Mouse (Mus musculus): ENCODE results near the gene Rcc1l. TPM values are rescaled to one million over a fixed set of nuclear protein-coding genes. Genes with fewer than 3 reads are reported as not detected.

Gene Rcc1l
- polyA plus RNA-seq, 1 experiment from 2014 or later: 35.2 TPM

DNA sequence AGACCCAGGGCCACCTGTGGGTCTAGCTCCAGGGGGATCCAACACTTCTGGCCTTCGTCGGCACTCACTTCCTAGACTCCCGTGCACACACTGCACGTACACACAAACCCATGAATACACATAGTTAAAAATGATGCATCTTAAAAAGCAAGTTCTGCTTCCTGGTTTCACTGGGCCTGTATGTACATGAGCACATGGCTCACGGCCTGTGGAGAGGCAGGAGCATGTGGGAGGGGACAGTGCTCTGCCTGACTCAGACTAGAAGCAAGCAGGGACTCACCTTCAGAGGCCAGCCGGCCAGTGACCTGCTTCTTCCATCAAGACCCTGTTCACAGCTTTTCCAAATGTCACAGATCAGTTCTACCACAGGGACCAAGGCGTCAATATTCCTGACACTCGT is 17.1 kb upstream of the Rcc1l start:
- Histone ChIP-seq H3K27me3 (ENCODE audit: control insufficient read depth, insufficient read depth, low read length) (no peaks in the 10 kb centered on the region), H3K4me1 (ENCODE audit: control insufficient read depth, insufficient read depth, low read length) (no peaks in the 10 kb centered on the region), H3K36me3 (ENCODE audit: control insufficient read depth, insufficient read depth, low read length) (peaks cover 7% of the 10 kb centered on the region; the same call in 1 of the 2 replicates), H3K9me3 (ENCODE audit: control insufficient read depth, low read length) (no peaks in the 10 kb centered on the region), H3K27ac (ENCODE audit: low read depth, low read length) (no peak overlapping the region), H3K4me3 (ENCODE audit: low read length) (no peak overlapping the region), H3K9ac (ENCODE audit: low read depth, low read length) (no peak overlapping the region), H3K4me2 (replicated peaks; ENCODE audit: low read depth, low read length) (no peak overlapping the region)
- no peak for ATAC-seq (ENCODE audit: low FRiP score, low TSS enrichment)
- 88% methylated on average over 8 of the region's 8 CpGs for WGBS

DNA sequence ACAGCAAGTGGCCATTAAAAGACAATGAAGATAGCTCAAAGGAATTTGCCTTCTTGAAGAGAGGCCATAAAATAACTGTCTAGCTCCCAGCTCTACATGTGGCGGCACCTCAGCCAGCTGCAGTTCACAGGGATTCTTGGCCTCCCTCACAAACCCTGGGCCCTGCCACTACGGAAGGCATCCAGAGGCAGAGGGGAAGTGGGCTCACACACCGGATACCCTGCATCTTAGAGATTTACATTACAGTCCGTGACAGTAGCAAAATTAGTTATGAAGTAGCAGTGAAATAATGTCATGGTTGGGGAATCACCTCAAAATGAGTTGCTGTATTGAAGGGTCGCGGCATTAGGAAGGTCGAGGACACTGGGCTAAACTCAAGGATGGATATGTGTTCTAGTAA is 12.0 kb upstream of the Rcc1l start:
- H3K9ac ChIP-seq (ENCODE audit: low read depth, low read length): no peak overlapping the region
- H3K4me3 ChIP-seq (ENCODE audit: low read length): no peak overlapping the region
- H3K9me3 ChIP-seq (ENCODE audit: control insufficient read depth, low read length): no peaks in the 10 kb centered on the region
- no peak overlapping the region for H3K4me2 ChIP-seq (replicated peaks; ENCODE audit: low read depth, low read length)
- H3K27ac ChIP-seq (ENCODE audit: low read depth, low read length): no peak overlapping the region; the same call in 1 of the 2 replicates
- 57% methylated on average over 7 of the region's 7 CpGs for WGBS
- H3K36me3 ChIP-seq (ENCODE audit: control insufficient read depth, insufficient read depth, low read length): no peaks in the 10 kb centered on the region; the same call in 1 of the 2 replicates
- ATAC-seq (ENCODE audit: low FRiP score, low TSS enrichment): no peak
- H3K4me1 ChIP-seq (ENCODE audit: control insufficient read depth, insufficient read depth, low read length): peaks cover 1% of the 10 kb centered on the region; the same call in 1 of the 2 replicates
- H3K27me3 ChIP-seq (ENCODE audit: control insufficient read depth, insufficient read depth, low read length): no peaks in the 10 kb centered on the region

DNA sequence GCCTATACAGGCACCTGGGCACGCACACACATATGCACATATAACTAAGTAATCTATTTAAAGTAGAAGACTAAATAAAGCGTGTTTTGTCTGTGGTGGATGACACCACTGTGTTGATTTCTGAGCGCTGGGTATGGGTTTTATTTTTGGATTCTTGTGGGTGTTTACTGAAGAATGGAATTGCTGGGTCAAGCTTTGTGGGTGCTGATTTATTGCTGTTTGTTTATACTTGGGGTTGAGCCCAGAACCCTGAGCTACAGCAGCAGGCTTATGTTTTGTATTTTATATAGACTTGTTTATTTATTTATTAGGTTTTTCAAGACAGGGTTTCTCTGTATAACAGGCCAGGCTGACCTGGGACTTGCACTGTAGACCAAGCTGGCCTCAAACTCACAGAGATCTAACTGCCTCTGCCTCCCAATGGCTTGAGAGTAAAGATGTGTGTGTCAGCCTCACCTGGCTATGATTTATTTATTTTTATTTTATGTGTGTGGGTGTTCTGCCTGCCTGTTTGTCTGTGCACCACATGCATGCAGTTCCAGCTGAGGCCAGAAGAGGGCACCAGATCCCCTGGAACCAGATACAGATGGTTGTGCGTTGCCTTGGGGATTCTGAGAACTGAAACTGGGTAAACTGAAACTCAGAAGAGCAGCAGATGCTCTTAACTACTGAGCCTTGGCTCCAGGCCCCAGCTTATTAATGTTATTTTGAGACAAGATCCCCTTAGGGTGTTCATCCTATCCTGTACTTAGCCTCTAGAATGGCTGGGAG is 10.6 kb upstream of the Rcc1l start:
- H3K4me2 ChIP-seq (replicated peaks; ENCODE audit: low read depth, low read length): no peak overlapping the region
- 81% methylated on average over 4 of the region's 4 CpGs for WGBS
- no peak for ATAC-seq (ENCODE audit: low FRiP score, low TSS enrichment)
- H3K9ac ChIP-seq (ENCODE audit: low read depth, low read length): no peak overlapping the region
- no peak overlapping the region for H3K4me3 ChIP-seq (ENCODE audit: low read length)
- no peak overlapping the region for H3K27ac ChIP-seq (ENCODE audit: low read depth, low read length)
- no peaks in the 10 kb centered on the region for H3K9me3 ChIP-seq (ENCODE audit: control insufficient read depth, low read length)
- H3K4me1 ChIP-seq (ENCODE audit: control insufficient read depth, insufficient read depth, low read length): peaks cover 16% of the 10 kb centered on the region
- H3K36me3 ChIP-seq (ENCODE audit: control insufficient read depth, insufficient read depth, low read length): no peaks in the 10 kb centered on the region
- no peaks in the 10 kb centered on the region for H3K27me3 ChIP-seq (ENCODE audit: control insufficient read depth, insufficient read depth, low read length)

DNA sequence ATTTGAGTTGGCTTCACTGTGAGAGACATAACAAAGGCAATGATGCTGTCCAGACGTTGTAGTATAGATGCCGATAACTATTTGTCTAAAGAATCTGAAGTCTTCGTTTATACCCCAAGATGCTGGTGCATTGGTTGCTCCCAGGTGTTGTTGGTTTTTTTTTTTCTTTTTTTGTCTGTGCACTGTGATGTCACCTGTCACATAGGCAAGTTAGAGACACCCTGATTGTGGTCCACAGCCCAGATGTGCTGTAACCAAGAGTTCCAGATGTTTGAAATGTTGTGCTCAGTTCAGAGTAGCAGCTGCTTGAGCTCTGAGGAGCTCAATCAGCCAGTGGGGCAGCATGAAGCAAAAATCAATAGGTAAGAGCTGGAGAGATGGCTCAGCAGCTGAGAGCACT is 9.5 kb upstream of the Rcc1l start:
- ATAC-seq (ENCODE audit: low FRiP score, low TSS enrichment): no peak
- Histone ChIP-seq H3K4me1 (ENCODE audit: control insufficient read depth, insufficient read depth, low read length) (peaks cover 17% of the 10 kb centered on the region), H3K4me3 (ENCODE audit: low read length) (no peak overlapping the region), H3K27me3 (ENCODE audit: control insufficient read depth, insufficient read depth, low read length) (no peaks in the 10 kb centered on the region), H3K36me3 (ENCODE audit: control insufficient read depth, insufficient read depth, low read length) (no peaks in the 10 kb centered on the region), H3K9me3 (ENCODE audit: control insufficient read depth, low read length) (no peaks in the 10 kb centered on the region), H3K27ac (ENCODE audit: low read depth, low read length) (no peak overlapping the region), H3K4me2 (replicated peaks; ENCODE audit: low read depth, low read length) (no peak overlapping the region), H3K9ac (ENCODE audit: low read depth, low read length) (no peak overlapping the region)
- 81% methylated on average over 3 of the region's 3 CpGs for WGBS

DNA sequence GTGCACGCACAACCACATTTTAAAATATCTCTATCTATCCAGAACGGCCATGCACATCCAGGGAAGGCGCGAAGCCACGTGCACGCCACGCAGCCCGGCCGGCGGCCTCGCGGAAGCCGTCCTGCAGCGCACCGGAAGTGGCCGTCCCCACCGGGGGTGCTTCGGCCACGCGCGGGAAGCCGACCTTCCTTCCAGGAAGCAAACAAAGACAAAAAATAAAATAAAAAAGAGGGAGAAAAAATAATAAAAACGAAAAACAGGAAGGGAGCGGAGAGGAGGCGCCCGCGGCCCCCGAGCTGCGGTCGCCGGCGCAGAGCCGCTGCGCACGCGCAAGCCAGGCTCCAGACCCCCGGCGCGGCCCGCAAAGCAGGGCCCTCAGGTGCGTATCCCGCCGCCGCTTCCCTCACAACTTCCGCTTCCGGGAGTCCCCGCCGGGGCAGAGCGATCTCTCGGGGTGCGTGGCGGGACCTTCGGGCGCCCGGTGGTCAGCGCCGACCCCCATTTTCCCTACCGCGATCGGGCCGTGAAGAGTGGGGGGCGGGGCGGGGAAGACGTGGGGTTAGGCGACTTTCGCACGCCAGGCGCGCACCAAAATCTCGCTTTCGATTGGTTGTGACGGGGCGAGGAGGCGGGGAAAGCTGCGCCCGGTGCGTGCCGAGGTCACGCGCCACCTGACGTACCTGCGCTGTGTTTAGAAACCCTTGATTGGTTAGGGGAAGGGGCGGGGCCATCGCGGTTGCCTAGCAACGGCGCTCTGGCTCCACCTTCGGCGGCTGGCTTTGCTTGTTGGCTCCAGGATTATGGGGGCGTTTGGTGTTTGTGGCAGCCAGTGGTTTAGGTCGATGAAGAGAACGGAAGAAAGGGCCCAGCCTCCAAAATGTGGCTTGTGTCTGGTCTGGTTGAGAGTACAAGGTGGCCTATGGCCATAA is 7.6 kb upstream of the Rcc1l start, which contains the start of gene Gtf2ird2:
TSS of gene Gtf2ird2 (plus strand) at position 140 of the 929 bp plus-strand sequence.
- Histone ChIP-seq H3K9ac (ENCODE audit: low read depth, low read length) (peak within 1 kb of the TSS; percentile 89), H3K27ac (ENCODE audit: low read depth, low read length) (peak within 1 kb of the TSS; percentile 98), H3K9me3 (ENCODE audit: control insufficient read depth, low read length) (no peaks in the 10 kb centered on the region), H3K4me1 (ENCODE audit: control insufficient read depth, insufficient read depth, low read length) (peaks cover 20% of the 10 kb centered on the region), H3K4me2 (replicated peaks; ENCODE audit: low read depth, low read length) (peak within 1 kb of the TSS; percentile 56), H3K4me3 (ENCODE audit: low read length) (peak within 1 kb of the TSS; percentile 66), H3K36me3 (ENCODE audit: control insufficient read depth, insufficient read depth, low read length) (no peaks in the 10 kb centered on the region), H3K27me3 (ENCODE audit: control insufficient read depth, insufficient read depth, low read length) (no peaks in the 10 kb centered on the region)
- peak; percentile 94 for ATAC-seq (ENCODE audit: low FRiP score, low TSS enrichment)
- WGBS: under 1% methylated on average over 89 of the region's 92 CpGs

DNA sequence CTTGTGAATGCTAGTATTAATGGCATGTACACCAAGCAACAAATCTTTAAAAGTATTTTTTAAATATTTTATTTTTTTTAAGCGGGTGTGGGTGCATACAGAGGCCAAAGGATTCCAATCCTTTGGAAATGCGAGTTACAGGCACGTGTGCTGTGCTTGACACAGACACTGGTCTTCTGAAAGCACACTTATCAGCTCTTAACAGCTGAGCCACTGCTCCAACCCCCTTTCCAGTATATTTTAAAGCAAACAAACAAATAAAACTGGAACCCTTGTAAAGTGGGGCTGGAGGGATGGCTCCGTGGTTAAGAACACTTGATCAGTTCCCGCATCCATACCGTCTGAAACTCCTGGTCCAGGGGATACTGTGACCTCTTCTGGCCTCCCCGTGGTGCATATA is 6.6 kb upstream of the Rcc1l start:
- 51% methylated on average over 7 of the region's 7 CpGs for WGBS
- no peaks in the 10 kb centered on the region for H3K27me3 ChIP-seq (ENCODE audit: control insufficient read depth, insufficient read depth, low read length)
- H3K4me3 ChIP-seq (ENCODE audit: low read length): peak overlapping the region; percentile 66
- no peak for ATAC-seq (ENCODE audit: low FRiP score, low TSS enrichment)
- peak overlapping the region; percentile 89 for H3K9ac ChIP-seq (ENCODE audit: low read depth, low read length)
- H3K36me3 ChIP-seq (ENCODE audit: control insufficient read depth, insufficient read depth, low read length): no peaks in the 10 kb centered on the region
- H3K4me2 ChIP-seq (replicated peaks; ENCODE audit: low read depth, low read length): peak overlapping the region; percentile 56
- H3K4me1 ChIP-seq (ENCODE audit: control insufficient read depth, insufficient read depth, low read length): peaks cover 20% of the 10 kb centered on the region
- no peaks in the 10 kb centered on the region for H3K9me3 ChIP-seq (ENCODE audit: control insufficient read depth, low read length)
- peak overlapping the region; percentile 98 for H3K27ac ChIP-seq (ENCODE audit: low read depth, low read length)

DNA sequence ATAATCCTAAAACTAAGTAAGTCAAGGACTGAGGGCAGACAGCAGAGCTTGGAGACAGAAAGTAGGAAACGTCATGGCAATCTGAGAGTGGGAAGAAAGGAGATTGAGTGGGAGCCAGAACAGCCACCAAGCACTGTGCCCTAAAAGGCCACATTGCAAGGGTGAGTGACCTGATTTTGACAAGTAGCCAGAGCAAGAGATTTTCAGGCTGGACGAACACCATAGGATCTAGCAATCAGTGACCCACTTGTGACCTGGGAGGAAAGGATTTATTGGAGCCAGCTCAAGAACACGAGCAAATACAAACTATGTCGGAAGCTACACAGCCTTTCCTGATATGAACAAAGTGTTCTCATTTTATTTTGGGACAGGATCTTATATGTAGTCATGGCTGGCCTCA is 6.2 kb upstream of the Rcc1l start:
- H3K27me3 ChIP-seq (ENCODE audit: control insufficient read depth, insufficient read depth, low read length): no peaks in the 10 kb centered on the region
- H3K9me3 ChIP-seq (ENCODE audit: control insufficient read depth, low read length): no peaks in the 10 kb centered on the region
- H3K9ac ChIP-seq (ENCODE audit: low read depth, low read length): peak overlapping the region; percentile 89; the same call in 1 of the 2 replicates
- no peak for ATAC-seq (ENCODE audit: low FRiP score, low TSS enrichment)
- 13% methylated on average over 4 of the region's 4 CpGs for WGBS
- peak overlapping the region; percentile 66 for H3K4me3 ChIP-seq (ENCODE audit: low read length)
- H3K36me3 ChIP-seq (ENCODE audit: control insufficient read depth, insufficient read depth, low read length): no peaks in the 10 kb centered on the region
- peak overlapping the region; percentile 56 for H3K4me2 ChIP-seq (replicated peaks; ENCODE audit: low read depth, low read length)
- peak overlapping the region; percentile 98; the same call in 1 of the 2 replicates for H3K27ac ChIP-seq (ENCODE audit: low read depth, low read length)
- peaks cover 20% of the 10 kb centered on the region for H3K4me1 ChIP-seq (ENCODE audit: control insufficient read depth, insufficient read depth, low read length)

DNA sequence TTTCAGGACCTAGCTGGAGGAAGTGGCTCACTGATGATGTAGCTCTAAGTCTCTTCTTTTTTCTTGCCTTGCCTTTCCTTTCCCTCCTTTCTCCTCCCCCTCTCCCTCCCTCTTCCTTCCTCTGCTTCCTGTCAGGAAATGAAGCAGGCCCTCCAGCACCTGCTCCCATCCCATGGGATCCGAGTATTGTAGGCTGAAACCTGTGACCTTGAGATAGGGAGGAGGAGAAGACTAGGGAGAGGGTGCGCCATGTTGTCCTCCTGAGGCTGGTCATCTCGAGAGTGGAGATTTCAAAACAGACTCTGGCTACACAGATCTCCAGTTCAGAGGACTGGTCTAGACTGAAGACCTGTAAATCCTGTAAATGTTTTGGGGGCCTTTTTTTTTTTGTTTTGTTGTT is 5.6 kb upstream of the Rcc1l start:
- 61% methylated on average over 3 of the region's 3 CpGs for WGBS
- Histone ChIP-seq H3K9ac (ENCODE audit: low read depth, low read length) (no peak overlapping the region), H3K27ac (ENCODE audit: low read depth, low read length) (no peak overlapping the region), H3K36me3 (ENCODE audit: control insufficient read depth, insufficient read depth, low read length) (no peaks in the 10 kb centered on the region), H3K9me3 (ENCODE audit: control insufficient read depth, low read length) (no peaks in the 10 kb centered on the region), H3K4me2 (replicated peaks; ENCODE audit: low read depth, low read length) (peak overlapping the region; percentile 56; the same call in 1 of the 2 replicates), H3K4me3 (ENCODE audit: low read length) (no peak overlapping the region), H3K27me3 (ENCODE audit: control insufficient read depth, insufficient read depth, low read length) (no peaks in the 10 kb centered on the region), H3K4me1 (ENCODE audit: control insufficient read depth, insufficient read depth, low read length) (peaks cover 20% of the 10 kb centered on the region)
- no peak for ATAC-seq (ENCODE audit: low FRiP score, low TSS enrichment)
